In the genomic region with DNA sequence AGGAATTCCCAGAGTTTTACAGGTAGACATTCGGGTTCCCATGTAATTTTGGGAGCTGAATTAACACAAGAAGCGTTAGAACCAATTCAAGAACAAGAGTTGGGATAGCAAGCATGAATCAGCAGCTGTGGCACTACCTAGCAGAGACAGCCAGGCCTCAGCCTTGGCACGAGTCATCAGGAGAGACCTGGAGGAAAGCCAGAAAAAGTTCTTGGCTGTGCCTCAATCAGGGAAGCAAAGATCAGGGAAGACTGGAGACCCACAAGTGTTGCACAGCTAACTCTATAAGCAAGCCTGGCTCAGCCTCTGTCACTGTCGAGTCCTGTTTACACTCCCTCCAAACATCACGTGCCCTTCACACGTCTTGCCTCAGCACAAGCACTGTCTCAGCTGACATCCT, we compare ENCODE assay signal across 14 mouse cellular contexts. TPM values are rescaled to one million over a fixed set of nuclear protein-coding genes. Genes with fewer than 3 reads are reported as not detected.
A peak's percentile ranks its signal among the peaks of the same experiment; 100 is the strongest.
DNase-seq lines count a peak whose midpoint lies in the region; ATAC-seq and TF ChIP-seq lines count a peak whose summit lies in the region.
"Had no signal": no experiment of that assay in that cellular context is flagged by ENCODE, and none has a peak within 500 bp of the region (broad histone marks: within the 10 kb centered on the region; RNA-seq: fewer than 3 reads in every experiment).

No protein-coding gene starts in this region.

- no peak overlapping the region for H3K9ac ChIP-seq in lung, embryonic 14.5 days
- no peak overlapping the region for H3K9ac ChIP-seq in liver, postnatal 0 days (replicated peaks)
- H3K9ac ChIP-seq: embryonic facial prominence, embryonic 12.5 days; forebrain, postnatal 0 days had no signal

- no peaks in the 10 kb centered on the region for H3K9me3 ChIP-seq in lung, embryonic 14.5 days (ENCODE audit: low read depth, low read length)
- no peaks in the 10 kb centered on the region for H3K9me3 ChIP-seq in liver, postnatal 0 days (ENCODE audit: low read length)
- H3K9me3 ChIP-seq: embryonic facial prominence, embryonic 12.5 days had no signal

- no peaks in the 10 kb centered on the region for H3K27me3 ChIP-seq in lung, embryonic 14.5 days (ENCODE audit: insufficient read depth, low read length)
- H3K27me3 ChIP-seq in liver, postnatal 0 days (ENCODE audit: insufficient read depth, low read length), result no peaks in the 10 kb centered on the region
- H3K27me3 ChIP-seq: embryonic facial prominence, embryonic 12.5 days had no signal

- no peak for ATAC-seq in lung, embryonic 14.5 days (ENCODE audit: insufficient read depth)
- ATAC-seq in liver, postnatal 0 days, result no peak
- ATAC-seq: forebrain, postnatal 0 days; inflammation-experienced regulatory T-cells, adult 6 months had no signal

- H3K4me3 ChIP-seq in lung, embryonic 14.5 days (ENCODE audit: low read depth, low read length), result no peak overlapping the region
- no peak overlapping the region for H3K4me3 ChIP-seq in liver, postnatal 0 days (ENCODE audit: low read depth, low read length)
- H3K4me3 ChIP-seq: embryonic facial prominence, embryonic 12.5 days; heart, adult 2 months had no signal

- H3K4me1 ChIP-seq in lung, embryonic 14.5 days (ENCODE audit: insufficient read depth), result no peaks in the 10 kb centered on the region
- 0 out of 2 replicates have a peak, but pooled peaks cover 4% of the 10 kb centered on the region for H3K4me1 ChIP-seq in liver, postnatal 0 days (ENCODE audit: insufficient read depth)
- H3K4me1 ChIP-seq: embryonic facial prominence, embryonic 12.5 days had no signal

- H3K36me3 ChIP-seq in lung, embryonic 14.5 days (ENCODE audit: insufficient read depth), result no peaks in the 10 kb centered on the region
- no peaks in the 10 kb centered on the region for H3K36me3 ChIP-seq in liver, postnatal 0 days (replicated peaks; ENCODE audit: insufficient read depth, low read length)
- H3K36me3 ChIP-seq: embryonic facial prominence, embryonic 12.5 days had no signal

- peak; percentile 74 for DNase-seq in kidney, adult 11 months
- DNase-seq in kidney, postnatal 4 days, result no peak
- DNase-seq in MN1 (ENCODE audit: low spot score), result peak; percentile 48
- peak; percentile 83 for DNase-seq in adrenal gland, postnatal 14 days
- DNase-seq in lung, embryonic 14.5 days, result peak; percentile 56
- DNase-seq in embryo, embryonic 10.5 days (ENCODE audit: low spot score), result no peak
- no peak for DNase-seq in liver, postnatal 0 days
- DNase-seq: cerebellum, adult 8-10 months; forebrain, postnatal 0 days had no signal

- H3K4me2 ChIP-seq in lung, embryonic 14.5 days, result no peak overlapping the region
- H3K4me2 ChIP-seq in liver, postnatal 0 days (ENCODE audit: low read depth, low read length), result no peak overlapping the region
- H3K4me2 ChIP-seq: embryonic facial prominence, embryonic 12.5 days had no signal

- TF ChIP-seq EP300 in liver, postnatal 0 days (IDR thresholded peaks at IDR 0.05; ENCODE audit: low read depth), result no peak

- WGBS in lung, embryonic 14.5 days, result 32% methylated on average over 6 of the region's 6 CpGs
- 49% methylated on average over 6 of the region's 6 CpGs for WGBS in liver, postnatal 0 days (ENCODE audit: insufficient replicate concordance)

- no peak for TF ChIP-seq CTCF in lung, embryonic 14.5 days (IDR thresholded peaks at IDR 0.05; ENCODE audit: low read depth)
- TF ChIP-seq CTCF in liver, postnatal 0 days (IDR thresholded peaks at IDR 0.05; ENCODE audit: low read depth), result no peak

- no peak overlapping the region for H3K27ac ChIP-seq in lung, embryonic 14.5 days (ENCODE audit: low read depth)
- H3K27ac ChIP-seq in liver, postnatal 0 days (ENCODE audit: low read depth), result no peak overlapping the region
- H3K27ac ChIP-seq: embryonic facial prominence, embryonic 12.5 days; heart, adult 2 months had no signal

RNA-seq across cellular contexts. Expression of a gene that starts 34.7 kb away (rescaled TPM):
- total RNA-seq in adrenal gland, postnatal 14 days (2021), result not detected in 2 replicates
- polyA plus RNA-seq in lung, embryonic 14.5 days (2014; fragmentation: Nextera tagmentation; extraction: Ambion mirVana), result not detected in 2 replicates
- not detected in 2 replicates for polyA plus RNA-seq in liver, postnatal 0 days (2015; fragmentation: Nextera tagmentation; extraction: Ambion mirVana)
- total RNA-seq: forebrain, postnatal 0 days; heart, adult 2 months; left cerebral cortex, adult 18-20 months had no signal
- polyA plus RNA-seq: embryonic facial prominence, embryonic 12.5 days; forebrain, postnatal 0 days; heart, adult 2 months; inflammation-experienced regulatory T-cells, adult 6 months; liver, embryonic 16.5 days had no signal

RNA-seq across cellular contexts. Expression of a gene that starts 47.9 kb away (rescaled TPM):
- 0.15 and 0.60 TPM in 2 replicates for total RNA-seq in adrenal gland, postnatal 14 days (2021)
- 0.12 TPM in 1 of 2 replicates, not detected in the other for polyA plus RNA-seq in lung, embryonic 14.5 days (2014; fragmentation: Nextera tagmentation; extraction: Ambion mirVana)
- 0.33 and 0.36 TPM in 2 replicates for polyA plus RNA-seq in liver, postnatal 0 days (2015; fragmentation: Nextera tagmentation; extraction: Ambion mirVana)

RNA-seq across cellular contexts. Expression of a gene that starts 48.0 kb away (rescaled TPM):
- 251 and 259 TPM in 2 replicates for total RNA-seq in adrenal gland, postnatal 14 days (2021)
- 477 and 500 TPM in 2 replicates for polyA plus RNA-seq in lung, embryonic 14.5 days (2014; fragmentation: Nextera tagmentation; extraction: Ambion mirVana)
- polyA plus RNA-seq in liver, postnatal 0 days (2015; fragmentation: Nextera tagmentation; extraction: Ambion mirVana), result 227 and 228 TPM in 2 replicates

Comparison
In these comparisons a context has a peak if more than half of its experiments do, and no peak if none do; other contexts are left out.
1. DNase-seq: peak in kidney, adult 11 months (single experiment), MN1 (single experiment), adrenal gland, postnatal 14 days (single experiment) and lung, embryonic 14.5 days (single experiment); none in kidney, postnatal 4 days (0 of 2), embryo, embryonic 10.5 days (single experiment) and liver, postnatal 0 days (single experiment).